8 mouse cellular contexts compared by ENCODE assay signal in genomic region chr6:88074752-88075554, GRCm38 (mm10). TPM values are rescaled to one million over a fixed set of nuclear protein-coding genes. Genes with fewer than 3 reads are reported as not detected.
DNase-seq lines count a peak whose midpoint lies in the region; ATAC-seq and TF ChIP-seq lines count a peak whose summit lies in the region.

No protein-coding gene starts in this region.

- ATAC-seq in forebrain, postnatal 0 days: peak; percentile 99
- ATAC-seq in lung, embryonic 15.5 days (ENCODE audit: borderline replicate concordance, extremely low read depth, low FRiP score, low TSS enrichment): peak; percentile 99

- no peaks in the 10 kb centered on the region for H3K27me3 ChIP-seq in MEL (ENCODE audit: control insufficient read depth in 1 of 2, insufficient read depth in 2 of 2, low read length in 2 of 2)
- no peaks in the 10 kb centered on the region for H3K27me3 ChIP-seq in cerebellum, adult 2 months (ENCODE audit: control insufficient read depth, insufficient read depth, low read length)
- H3K27me3 ChIP-seq in forebrain, postnatal 0 days (ENCODE audit: insufficient read depth, low read length): no peaks in the 10 kb centered on the region
- H3K27me3 ChIP-seq in lung, embryonic 15.5 days: peaks cover 3% of the 10 kb centered on the region; the same call in 1 of the 2 replicates

- peak overlapping the region; percentile 61 to 64 for H3K4me3 ChIP-seq in MEL (ENCODE audit: control insufficient read depth in 1 of 2, insufficient read depth in 1 of 2, low read depth in 2 of 2, low read length in 2 of 2)
- peak overlapping the region; percentile 58 for H3K4me3 ChIP-seq in cerebellum, adult 2 months (replicated peaks; ENCODE audit: insufficient read depth, low read depth, low read length)
- H3K4me3 ChIP-seq in forebrain, postnatal 0 days (ENCODE audit: low read depth, low read length): peak overlapping the region; percentile 46
- peak overlapping the region; percentile 43 for H3K4me3 ChIP-seq in lung, embryonic 15.5 days

- H3K27ac ChIP-seq in MEL (ENCODE audit: control insufficient read depth, low read depth, low read length): peak overlapping the region; percentile 68
- peak overlapping the region; percentile 79 for H3K27ac ChIP-seq in cerebellum, adult 2 months (ENCODE audit: insufficient read depth, low read length)
- H3K27ac ChIP-seq in forebrain, postnatal 0 days (ENCODE audit: low read depth, low read length): peak overlapping the region; percentile 96
- peak overlapping the region; percentile 91 for H3K27ac ChIP-seq in lung, embryonic 15.5 days

- WGBS in cerebellum, adult 2 months: 2% methylated on average over 32 of the region's 32 CpGs
- WGBS in forebrain, postnatal 0 days: 4% methylated on average over 32 of the region's 32 CpGs
- 4% methylated on average over 32 of the region's 32 CpGs for WGBS in lung, embryonic 15.5 days

- no peaks in the 10 kb centered on the region for H3K9me3 ChIP-seq in MEL (replicated peaks; ENCODE audit: insufficient read depth, low read length)
- H3K9me3 ChIP-seq in forebrain, postnatal 0 days (ENCODE audit: low read length): no peaks in the 10 kb centered on the region
- H3K9me3 ChIP-seq in lung, embryonic 15.5 days: no peaks in the 10 kb centered on the region

- H3K79me2 ChIP-seq in MEL (ENCODE audit: control insufficient read depth, insufficient read depth, low read length, poor library complexity): no peaks in the 10 kb centered on the region

- peaks cover 0 to 7% of the 10 kb centered on the region in 2 experiments; a peak in 2 of 4 replicates for H3K36me3 ChIP-seq in MEL (ENCODE audit: control insufficient read depth in 1 of 2, insufficient read depth in 2 of 2, low read length in 2 of 2)
- H3K36me3 ChIP-seq in forebrain, postnatal 0 days (ENCODE audit: insufficient read depth): no peaks in the 10 kb centered on the region
- no peaks in the 10 kb centered on the region for H3K36me3 ChIP-seq in lung, embryonic 15.5 days

- H3K9ac ChIP-seq in MEL (ENCODE audit: control insufficient read depth, low read depth, low read length, poor library complexity, severe bottlenecking): peak overlapping the region; percentile 58
- peak overlapping the region; percentile 58 for H3K9ac ChIP-seq in forebrain, postnatal 0 days
- H3K9ac ChIP-seq in lung, embryonic 15.5 days: peak overlapping the region; percentile 48

- TF ChIP-seq RAD21 in MEL (IDR thresholded peaks at IDR 0.05; ENCODE audit: low read depth, low read length): peak; percentile 48

- no peak; a peak in 1 of 4 replicates for TF ChIP-seq EP300 in MEL (IDR thresholded peaks at IDR 0.05; ENCODE audit: low read depth in 1 of 2, low read length in 2 of 2)

- peak; percentile 54 to 76 (median 73) for TF ChIP-seq CTCF in MEL (IDR thresholded peaks at IDR 0.05 in 2 of 3, conservative IDR thresholded peaks at IDR 0.05 in 1 of 3; ENCODE audit: control insufficient read depth in 1 of 3, insufficient read depth in 1 of 3, low read depth in 2 of 3, low read length in 3 of 3, poor library complexity in 1 of 3, severe bottlenecking in 1 of 3)
- TF ChIP-seq CTCF in cerebellum, adult 2 months (IDR thresholded peaks at IDR 0.05; ENCODE audit: borderline replicate concordance, insufficient read depth, low read depth, low read length): peak; percentile 81
- TF ChIP-seq CTCF in forebrain, postnatal 0 days (IDR thresholded peaks at IDR 0.05; ENCODE audit: low read depth): peak; percentile 94

- peak overlapping the region; percentile 57 for H3K4me2 ChIP-seq in forebrain, postnatal 0 days (ENCODE audit: low read depth)
- H3K4me2 ChIP-seq in lung, embryonic 15.5 days: peak overlapping the region; percentile 74

- DNase-seq in MEL (ENCODE audit: low read depth, low spot score): peak; percentile 98
- peak; percentile 93 for DNase-seq in cerebellum, adult 2 months
- DNase-seq in forebrain, postnatal 0 days: peak; percentile 97
- DNase-seq in heart, postnatal 4 days: peak; percentile 97
- DNase-seq in layer of hippocampus, adult 8-10 months (ENCODE audit: low spot score in 2 of 2): peak; percentile 95 to 97
- DNase-seq in ovary, adult 18-20 months (ENCODE audit: low spot score): peak; percentile 92
- DNase-seq in thymus, postnatal 0 days (ENCODE audit: low spot score): peak; percentile 93

- peak; percentile 58 to 75 for TF ChIP-seq POLR2A in MEL (IDR thresholded peaks at IDR 0.05; ENCODE audit: control insufficient read depth in 1 of 2, insufficient read depth in 1 of 2, low read depth in 1 of 2, low read length in 2 of 2, poor library complexity in 1 of 2)
- TF ChIP-seq POLR2A in cerebellum, adult 2 months (IDR thresholded peaks at IDR 0.05; ENCODE audit: borderline replicate concordance, insufficient read depth, low read length): peak; percentile 78; the same call in 1 of the 2 replicates

- H3K4me1 ChIP-seq in MEL (ENCODE audit: control insufficient read depth in 1 of 2, insufficient read depth in 2 of 2, low read length in 2 of 2): peaks cover 7 to 10% of the 10 kb centered on the region in 2 experiments; a peak in 3 of 4 replicates
- H3K4me1 ChIP-seq in cerebellum, adult 2 months (ENCODE audit: control insufficient read depth, insufficient read depth, low read length): no peaks in the 10 kb centered on the region
- H3K4me1 ChIP-seq in forebrain, postnatal 0 days (ENCODE audit: insufficient read depth): no peaks in the 10 kb centered on the region
- H3K4me1 ChIP-seq in lung, embryonic 15.5 days: no peaks in the 10 kb centered on the region

TF ChIP-seq in MEL, 35 proteins besides CTCF, POLR2A, EP300 and RAD21 (continues in another document):
- no peak for TF ChIP-seq MAZ (IDR thresholded peaks at IDR 0.05; ENCODE audit: low read depth, low read length)
- TF ChIP-seq MAX (IDR thresholded peaks at IDR 0.05; ENCODE audit: low read length): peak; percentile 45; the same call in 1 of the 2 replicates
- TF ChIP-seq SIN3A (IDR thresholded peaks at IDR 0.05; ENCODE audit: low read length): peak; percentile 89
- TF ChIP-seq TAL1 (IDR thresholded peaks at IDR 0.05; ENCODE audit: low read length): no peak
- no peak for TF ChIP-seq USF2 (IDR thresholded peaks at IDR 0.05; ENCODE audit: borderline replicate concordance in 1 of 2, insufficient read depth in 1 of 2, low read depth in 1 of 2, low read length in 2 of 2)
- no peak for TF ChIP-seq POLR2AphosphoS5 (IDR thresholded peaks at IDR 0.05; ENCODE audit: borderline replicate concordance, low read depth, low read length)
- TF ChIP-seq TCF12 (IDR thresholded peaks at IDR 0.05; ENCODE audit: low read depth, low read length): no peak; the same call in none of the 2 replicates
- TF ChIP-seq MYC (IDR thresholded peaks at IDR 0.05; ENCODE audit: low read depth, low read length): peak; percentile 74
- peak; percentile 39; the same call in 1 of the 2 replicates for TF ChIP-seq POLR2AphosphoS2 (IDR thresholded peaks at IDR 0.05; ENCODE audit: low read length)
- TF ChIP-seq GABPA (IDR thresholded peaks at IDR 0.05; ENCODE audit: low read depth, low read length): no peak
- TF ChIP-seq MEF2A (IDR thresholded peaks at IDR 0.05; ENCODE audit: extremely low read depth, insufficient replicate concordance, low read depth, low read length, poor library complexity, severe bottlenecking): no peak
- no peak for TF ChIP-seq ZC3H11A (IDR thresholded peaks at IDR 0.05; ENCODE audit: low read depth, low read length)
- no peak for TF ChIP-seq E2F4 (IDR thresholded peaks at IDR 0.05; ENCODE audit: borderline replicate concordance, low read depth, low read length)
- TF ChIP-seq KAT2A (conservative IDR thresholded peaks at IDR 0.05; ENCODE audit: low read depth, low read length): no peak; the same call in 1 of the 2 replicates
- no peak for TF ChIP-seq UBTF (IDR thresholded peaks at IDR 0.05; ENCODE audit: borderline replicate concordance, insufficient read depth, low read depth, low read length)
- no peak for TF ChIP-seq MYB (IDR thresholded peaks at IDR 0.05; ENCODE audit: low read depth, low read length)
- 0 out of 2 replicates have a peak, but pooled peaks have one; percentile 19 for TF ChIP-seq GATA1 (IDR thresholded peaks at IDR 0.05; ENCODE audit: low read depth, low read length)
- TF ChIP-seq BHLHE40 (IDR thresholded peaks at IDR 0.05; ENCODE audit: borderline replicate concordance, low read depth, low read length): no peak
- peak; percentile 36; the same call in 1 of the 2 replicates for TF ChIP-seq USF1 (IDR thresholded peaks at IDR 0.05; ENCODE audit: low read depth, low read length)
- no peak for TF ChIP-seq CHD2 (IDR thresholded peaks at IDR 0.05; ENCODE audit: low read length)
- TF ChIP-seq HCFC1 (IDR thresholded peaks at IDR 0.05; ENCODE audit: low read depth, low read length): peak; percentile 90
- peak; percentile 70; the same call in 1 of the 2 replicates for TF ChIP-seq ETS1 (IDR thresholded peaks at IDR 0.05; ENCODE audit: low read depth, low read length)
- peak; percentile 88 for TF ChIP-seq ELF1 (IDR thresholded peaks at IDR 0.05; ENCODE audit: low read depth, low read length)

RNA-seq across cellular contexts. Expression of gene Rpn1, which starts 9.3 kb away (rescaled TPM):
- total RNA-seq in MEL (2012; rRNA removed): 284 and 289 TPM in 2 replicates
- 100 to 1,000 TPM; 361 to 412 TPM for polyA plus RNA-seq in MEL (2012; ENCODE audit: insufficient read depth in 1 of 2, insufficient read length in 2 of 2, low read depth in 1 of 2, low replicate concordance in 2 of 2, missing spikeins in 1 of 2)
- 151 and 167 TPM in 2 replicates for polyA plus RNA-seq in cerebellum, adult 2 months (2012; rRNA removed)
- 156 and 192 TPM in 2 replicates for total RNA-seq in forebrain, postnatal 0 days (2014; rRNA removed)
- 242 and 248 TPM in 2 replicates for polyA plus RNA-seq in forebrain, postnatal 0 days (2015; fragmentation: Nextera tagmentation; extraction: Ambion mirVana)
- total RNA-seq in heart, postnatal 4 days (2021): 100 to 1,000 TPM; 128 to 130 TPM
- 100 to 1,000 TPM; 164 to 216 (median 188) TPM for total RNA-seq in layer of hippocampus, adult 8-10 months (2022)
- 436 and 444 TPM in 2 replicates for polyA plus RNA-seq in lung, embryonic 15.5 days (2015; fragmentation: Nextera tagmentation; extraction: Ambion mirVana)
- 177 and 200 TPM in 2 replicates for polyA plus RNA-seq in thymus, postnatal 0 days (2015; fragmentation: Nextera tagmentation; extraction: Ambion mirVana)

RNA-seq across cellular contexts. Expression of gene Rab7, which starts 29.9 kb away (rescaled TPM):
- total RNA-seq in MEL (2012; rRNA removed): 47.6 and 49.6 TPM in 2 replicates
- polyA plus RNA-seq in MEL (2012; ENCODE audit: insufficient read depth in 1 of 2, insufficient read length in 2 of 2, low read depth in 1 of 2, low replicate concordance in 2 of 2, missing spikeins in 1 of 2): 100 to 1,000 TPM; 234 to 362 TPM
- 408 and 418 TPM in 2 replicates for polyA plus RNA-seq in cerebellum, adult 2 months (2012; rRNA removed)
- 75.9 and 88.9 TPM in 2 replicates for total RNA-seq in forebrain, postnatal 0 days (2014; rRNA removed)
- 360 and 367 TPM in 2 replicates for polyA plus RNA-seq in forebrain, postnatal 0 days (2015; fragmentation: Nextera tagmentation; extraction: Ambion mirVana)
- total RNA-seq in heart, postnatal 4 days (2021): 100 to 1,000 TPM; 246 to 271 TPM
- 100 to 1,000 TPM; 318 to 396 (median 337) TPM for total RNA-seq in layer of hippocampus, adult 8-10 months (2022)
- polyA plus RNA-seq in lung, embryonic 15.5 days (2015; fragmentation: Nextera tagmentation; extraction: Ambion mirVana): 197 and 206 TPM in 2 replicates
- 194 and 223 TPM in 2 replicates for polyA plus RNA-seq in thymus, postnatal 0 days (2015; fragmentation: Nextera tagmentation; extraction: Ambion mirVana)

Comparison
In these comparisons a context has a peak if more than half of its experiments do, and no peak if none do; other contexts are left out.
1. Peak in every context shown above with its lines: DNase-seq, ATAC-seq, H3K4me3 ChIP-seq and H3K27ac ChIP-seq.